Mouse (Mus musculus): ENCODE results near the gene F12. TPM values are rescaled to one million over a fixed set of nuclear protein-coding genes. Genes with fewer than 3 reads are reported as not detected.

F12 gene
- total and polyA plus RNA-seq, 3 experiments: not detected

DNA sequence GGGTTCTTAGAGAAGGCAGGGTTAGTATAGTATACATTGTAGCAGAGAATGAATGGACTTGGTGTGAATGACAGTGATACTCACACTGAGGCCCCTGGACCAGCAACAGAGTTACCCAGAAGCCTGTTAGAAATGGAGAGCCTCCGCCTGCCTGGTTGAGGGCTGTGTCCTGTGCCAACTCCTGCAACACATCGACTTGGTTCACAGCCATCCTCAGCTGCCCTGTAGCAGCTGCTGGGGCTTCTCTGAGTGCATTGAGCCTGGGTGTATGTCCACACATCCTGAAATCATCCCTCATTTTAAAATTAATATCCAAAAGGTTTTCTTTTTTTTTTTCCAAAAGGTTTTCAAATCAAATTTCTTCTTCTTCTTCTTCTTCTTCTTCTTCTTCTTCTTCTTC lies 50.7 kb downstream of the F12 start (continued):
- TF ChIP-seq SIN3A (IDR thresholded peaks at IDR 0.05; ENCODE audit: low read length): no peak

DNA sequence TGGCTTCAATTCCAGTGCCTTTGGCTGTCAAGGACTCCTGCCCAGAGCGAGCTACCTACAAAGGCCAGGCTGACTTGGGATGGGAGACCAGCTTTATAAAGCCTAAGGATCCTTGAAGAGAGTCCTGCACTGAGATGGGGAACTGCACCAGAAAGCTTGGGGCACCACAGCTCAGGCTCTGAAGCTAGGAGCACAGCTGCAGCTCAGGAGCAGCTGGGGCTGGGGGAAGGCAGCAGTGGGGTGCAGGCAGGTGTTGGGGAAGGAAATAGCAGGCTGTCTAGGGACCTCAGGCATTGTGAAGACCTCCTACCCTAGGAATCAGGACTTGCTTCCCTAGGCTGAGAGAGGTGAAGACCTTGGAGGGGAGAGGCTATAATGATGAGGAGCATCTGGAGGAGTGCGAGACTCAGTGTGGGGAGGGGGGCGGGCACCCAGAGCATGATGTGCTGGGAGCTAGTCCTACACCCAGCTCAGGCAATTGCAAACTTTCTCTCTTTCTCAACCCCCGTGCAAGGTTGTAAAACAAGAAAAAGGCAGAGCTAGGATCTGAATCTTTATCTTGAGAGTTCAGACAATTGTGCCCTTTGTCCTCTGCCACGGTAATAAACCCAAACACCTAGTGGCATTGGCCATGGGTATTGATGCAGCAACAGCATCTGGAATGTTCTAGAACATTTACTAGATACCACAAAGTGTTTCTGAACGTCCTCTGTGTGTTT lies 52.2 kb downstream of the F12 start:
- H3K9ac ChIP-seq (ENCODE audit: control insufficient read depth, low read depth, low read length, poor library complexity, severe bottlenecking): no peak overlapping the region
- H3K36me3 ChIP-seq (ENCODE audit: control insufficient read depth in 1 of 2, insufficient read depth in 2 of 2, low read length in 2 of 2): peaks cover 0 to 19% of the 10 kb centered on the region in 2 experiments; a peak in 2 of 4 replicates
- DNase-seq (ENCODE audit: low read depth, low spot score): no peak
- H3K9me3 ChIP-seq (replicated peaks; ENCODE audit: insufficient read depth, low read length): no peaks in the 10 kb centered on the region
- H3K27me3 ChIP-seq (ENCODE audit: control insufficient read depth in 1 of 2, insufficient read depth in 2 of 2, low read length in 2 of 2): no peaks in the 10 kb centered on the region
- no peak overlapping the region for H3K4me3 ChIP-seq (ENCODE audit: control insufficient read depth in 1 of 2, insufficient read depth in 1 of 2, low read depth in 2 of 2, low read length in 2 of 2)
- H3K4me1 ChIP-seq (ENCODE audit: control insufficient read depth in 1 of 2, insufficient read depth in 2 of 2, low read length in 2 of 2): peaks cover 3 to 36% of the 10 kb centered on the region in 2 experiments; a peak in 3 of 4 replicates
- no peak for TF ChIP-seq ZMIZ1 (IDR thresholded peaks at IDR 0.05; ENCODE audit: low read depth, low read length)
- no peak for TF ChIP-seq NELFE (IDR thresholded peaks at IDR 0.05; ENCODE audit: low read depth, low read length)
- TF ChIP-seq GATA1 (IDR thresholded peaks at IDR 0.05; ENCODE audit: low read depth, low read length): no peak
- TF ChIP-seq POLR2AphosphoS2 (IDR thresholded peaks at IDR 0.05; ENCODE audit: low read length): no peak
- no peak for TF ChIP-seq E2F4 (IDR thresholded peaks at IDR 0.05; ENCODE audit: borderline replicate concordance, low read depth, low read length)
- no peak for TF ChIP-seq ZC3H11A (IDR thresholded peaks at IDR 0.05; ENCODE audit: low read depth, low read length)
- TF ChIP-seq CTCF (IDR thresholded peaks at IDR 0.05 in 2 of 3, conservative IDR thresholded peaks at IDR 0.05 in 1 of 3; ENCODE audit: control insufficient read depth in 1 of 3, insufficient read depth in 1 of 3, low read depth in 2 of 3, low read length in 3 of 3, poor library complexity in 1 of 3, severe bottlenecking in 1 of 3): no peak
- TF ChIP-seq NRF1 (IDR thresholded peaks at IDR 0.05; ENCODE audit: insufficient read depth, low read depth, low read length, poor library complexity, severe bottlenecking): no peak
- no peak for TF ChIP-seq MAFK (IDR thresholded peaks at IDR 0.05; ENCODE audit: borderline replicate concordance, low read depth, low read length)
- no peak for TF ChIP-seq SIN3A (IDR thresholded peaks at IDR 0.05; ENCODE audit: low read length)
- no peak for TF ChIP-seq MXI1 (IDR thresholded peaks at IDR 0.05; ENCODE audit: low read depth, low read length)
- no peak for TF ChIP-seq MAX (IDR thresholded peaks at IDR 0.05; ENCODE audit: low read length)
- TF ChIP-seq UBTF (IDR thresholded peaks at IDR 0.05; ENCODE audit: borderline replicate concordance, insufficient read depth, low read depth, low read length): no peak
- TF ChIP-seq JUND (IDR thresholded peaks at IDR 0.05; ENCODE audit: low read depth, low read length): no peak
- TF ChIP-seq MEF2A (IDR thresholded peaks at IDR 0.05; ENCODE audit: extremely low read depth, insufficient replicate concordance, low read depth, low read length, poor library complexity, severe bottlenecking): no peak
- TF ChIP-seq USF1 (IDR thresholded peaks at IDR 0.05; ENCODE audit: low read depth, low read length): no peak
- H3K27ac ChIP-seq (ENCODE audit: control insufficient read depth, low read depth, low read length): no peak overlapping the region
- peaks cover 8% of the 10 kb centered on the region for H3K79me2 ChIP-seq (ENCODE audit: control insufficient read depth, insufficient read depth, low read length, poor library complexity)

DNA sequence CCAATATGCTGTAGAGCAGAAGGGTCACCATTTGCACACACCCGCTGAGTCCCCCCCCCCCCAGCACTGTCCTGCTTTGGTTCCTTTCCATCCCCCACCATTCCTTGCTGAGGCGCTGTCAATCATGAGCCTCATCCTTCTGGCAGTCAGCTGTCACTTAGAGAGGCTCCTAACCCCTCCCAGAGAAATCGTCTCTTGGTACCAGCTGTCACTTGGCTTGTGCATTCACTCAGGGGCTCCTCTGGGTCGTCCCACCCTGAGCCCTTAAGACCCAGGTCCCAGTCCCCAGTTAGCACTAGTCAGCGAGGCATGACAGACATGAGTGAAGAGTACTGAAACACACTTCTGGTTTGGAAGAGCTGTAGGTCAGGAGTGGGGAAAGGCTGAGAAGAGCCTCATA lies 54.9 kb downstream of the F12 start:
- Histone ChIP-seq H3K27me3 (ENCODE audit: control insufficient read depth in 1 of 2, insufficient read depth in 2 of 2, low read length in 2 of 2) (no peaks in the 10 kb centered on the region), H3K4me3 (ENCODE audit: control insufficient read depth in 1 of 2, insufficient read depth in 1 of 2, low read depth in 2 of 2, low read length in 2 of 2) (no peak overlapping the region), H3K79me2 (ENCODE audit: control insufficient read depth, insufficient read depth, low read length, poor library complexity) (peaks cover 8% of the 10 kb centered on the region), H3K27ac (ENCODE audit: control insufficient read depth, low read depth, low read length) (no peak overlapping the region), H3K4me1 (ENCODE audit: control insufficient read depth in 1 of 2, insufficient read depth in 2 of 2, low read length in 2 of 2) (peaks cover 3 to 49% of the 10 kb centered on the region in 2 experiments; a peak in 3 of 4 replicates), H3K36me3 (ENCODE audit: control insufficient read depth in 1 of 2, insufficient read depth in 2 of 2, low read length in 2 of 2) (peaks cover 0 to 26% of the 10 kb centered on the region in 2 experiments; a peak in 2 of 4 replicates), H3K9me3 (replicated peaks; ENCODE audit: insufficient read depth, low read length) (no peaks in the 10 kb centered on the region), H3K9ac (ENCODE audit: control insufficient read depth, low read depth, low read length, poor library complexity, severe bottlenecking) (no peak overlapping the region)
- no peak for DNase-seq (ENCODE audit: low read depth, low spot score)
- no peak for TF ChIP-seq RAD21 (IDR thresholded peaks at IDR 0.05; ENCODE audit: low read depth, low read length)
- no peak for TF ChIP-seq ZKSCAN1 (IDR thresholded peaks at IDR 0.05; ENCODE audit: low read depth, low read length)
- TF ChIP-seq POLR2A (IDR thresholded peaks at IDR 0.05; ENCODE audit: control insufficient read depth in 1 of 2, insufficient read depth in 1 of 2, low read depth in 1 of 2, low read length in 2 of 2, poor library complexity in 1 of 2): no peak

All from MEL (cell line).